Mouse (Mus musculus): ENCODE data around the gene Otulin. TPM values are rescaled to one million over a fixed set of nuclear protein-coding genes. Genes with fewer than 3 reads are reported as not detected.

Otulin gene
- total and polyA plus RNA-seq, 2 experiments from 2014 or later = 15.9 to 25.4 TPM

DNA sequence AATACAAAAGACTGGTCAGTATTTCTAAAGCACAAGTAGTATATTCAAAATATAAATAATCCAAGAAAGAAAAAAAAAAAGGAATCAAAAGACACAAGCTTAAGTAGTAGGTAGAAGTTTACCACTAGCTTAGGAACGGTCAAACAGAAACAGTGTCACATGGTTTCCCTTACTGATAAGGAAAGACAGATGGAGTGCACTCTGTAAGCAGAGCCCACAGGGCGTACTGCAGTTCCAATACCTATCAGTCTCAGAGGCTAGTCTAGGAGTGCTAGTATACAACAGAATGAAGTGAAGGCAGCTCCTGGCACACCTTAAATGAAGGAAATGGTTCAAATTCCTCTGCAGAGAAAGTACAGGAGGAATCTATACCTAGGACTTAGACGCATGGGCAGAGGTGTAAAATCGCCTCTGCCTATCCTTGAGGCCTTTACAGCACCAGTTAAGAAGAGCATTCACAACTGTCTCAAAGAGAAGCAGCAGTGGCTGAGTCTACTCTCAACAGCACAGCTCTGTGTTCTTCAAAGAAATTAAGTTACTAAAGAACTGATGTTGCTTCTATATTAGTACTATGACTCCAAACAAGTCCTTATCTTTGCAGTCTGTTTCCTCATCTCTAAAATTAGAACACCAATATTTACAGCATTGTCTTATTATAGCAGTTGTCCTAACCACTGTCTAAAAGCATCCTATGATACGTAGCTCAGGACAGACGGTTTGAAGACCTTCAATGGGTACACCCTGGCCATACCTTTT is 11.5 kb downstream of the Otulin start:
- no peak for TF ChIP-seq CTCF (IDR thresholded peaks at IDR 0.05; ENCODE audit: low read depth)
- peaks cover 14% of the 10 kb centered on the region; the same call in 1 of the 2 replicates for H3K36me3 ChIP-seq (ENCODE audit: insufficient read depth, low read length)
- H3K27me3 ChIP-seq (ENCODE audit: insufficient read depth, low read length) = no peaks in the 10 kb centered on the region
- WGBS = 88% methylated on average over 6 of the region's 6 CpGs
- no peak overlapping the region for H3K4me3 ChIP-seq (ENCODE audit: low read length)
- H3K9me3 ChIP-seq (ENCODE audit: low read length) = no peaks in the 10 kb centered on the region
- no peaks in the 10 kb centered on the region for H3K4me1 ChIP-seq (ENCODE audit: insufficient read depth, low read length)
- ATAC-seq (no peak), DNase-seq (ENCODE audit: low spot score) (no peak)
- no peak overlapping the region; the same call in 1 of the 2 replicates for H3K9ac ChIP-seq (replicated peaks; ENCODE audit: low read length)
- no peak overlapping the region for H3K4me2 ChIP-seq (ENCODE audit: low read depth, low read length)
- no peak overlapping the region for H3K27ac ChIP-seq

DNA sequence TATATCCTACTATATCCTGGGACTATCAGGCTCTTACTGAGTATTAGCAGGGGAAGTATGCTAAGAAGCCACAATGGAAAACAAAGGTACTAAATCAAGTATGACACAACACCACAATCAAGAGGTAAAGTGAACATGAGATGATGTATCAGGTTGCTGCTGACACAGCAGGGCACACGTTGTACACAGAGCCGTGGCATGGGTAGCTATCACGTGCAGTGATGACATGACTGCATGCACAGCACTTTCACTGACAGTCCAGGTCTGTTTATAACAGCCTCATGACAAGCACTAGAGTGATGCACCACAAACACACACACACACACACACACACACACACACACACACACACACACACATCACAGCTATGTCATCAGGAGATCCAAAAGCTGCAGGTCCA is 13.3 kb downstream of the Otulin start:
- Histone ChIP-seq H3K27me3 (ENCODE audit: insufficient read depth, low read length) (no peaks in the 10 kb centered on the region), H3K36me3 (ENCODE audit: insufficient read depth, low read length) (peaks cover 14% of the 10 kb centered on the region; the same call in 1 of the 2 replicates), H3K4me3 (ENCODE audit: low read length) (no peak overlapping the region), H3K27ac (no peak overlapping the region), H3K4me2 (ENCODE audit: low read depth, low read length) (no peak overlapping the region), H3K9ac (replicated peaks; ENCODE audit: low read length) (no peak overlapping the region), H3K4me1 (ENCODE audit: insufficient read depth, low read length) (no peaks in the 10 kb centered on the region), H3K9me3 (ENCODE audit: low read length) (no peaks in the 10 kb centered on the region)
- WGBS = 84% methylated on average over 3 of the region's 3 CpGs
- no peak for ATAC-seq
- no peak for DNase-seq (ENCODE audit: low spot score)
- no peak for TF ChIP-seq CTCF (IDR thresholded peaks at IDR 0.05; ENCODE audit: low read depth)

DNA sequence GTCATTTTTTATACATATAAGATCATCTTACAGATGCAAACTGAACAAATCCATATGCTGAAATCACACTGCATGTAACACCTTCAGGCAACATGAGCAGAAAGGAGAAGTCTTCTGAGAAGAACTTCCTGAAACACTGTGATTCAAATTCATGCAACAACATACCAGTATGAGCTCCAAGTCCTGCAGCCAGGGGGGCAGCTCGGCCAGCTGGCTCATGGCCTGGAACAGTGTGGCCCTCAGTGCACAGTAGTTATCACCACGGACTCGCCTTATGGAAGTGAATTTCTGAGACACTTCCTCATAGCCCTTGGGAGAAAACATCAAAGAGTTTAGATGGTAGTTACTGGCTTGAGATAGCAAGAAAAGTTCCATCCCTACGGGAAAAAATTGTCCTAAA is 14.3 kb downstream of the Otulin start:
- WGBS = 56% methylated on average over 4 of the region's 4 CpGs
- Histone ChIP-seq H3K9ac (replicated peaks; ENCODE audit: low read length) (no peak overlapping the region), H3K9me3 (ENCODE audit: low read length) (no peaks in the 10 kb centered on the region), H3K4me2 (ENCODE audit: low read depth, low read length) (no peak overlapping the region), H3K27me3 (ENCODE audit: insufficient read depth, low read length) (no peaks in the 10 kb centered on the region), H3K4me3 (ENCODE audit: low read length) (no peak overlapping the region), H3K27ac (no peak overlapping the region), H3K4me1 (ENCODE audit: insufficient read depth, low read length) (no peaks in the 10 kb centered on the region), H3K36me3 (ENCODE audit: insufficient read depth, low read length) (peaks cover 14% of the 10 kb centered on the region; the same call in 1 of the 2 replicates)
- peak; percentile 20; the same call in 1 of the 2 replicates for TF ChIP-seq CTCF (IDR thresholded peaks at IDR 0.05; ENCODE audit: low read depth)
- ATAC-seq (no peak), DNase-seq (ENCODE audit: low spot score) (peak; percentile 31)

DNA sequence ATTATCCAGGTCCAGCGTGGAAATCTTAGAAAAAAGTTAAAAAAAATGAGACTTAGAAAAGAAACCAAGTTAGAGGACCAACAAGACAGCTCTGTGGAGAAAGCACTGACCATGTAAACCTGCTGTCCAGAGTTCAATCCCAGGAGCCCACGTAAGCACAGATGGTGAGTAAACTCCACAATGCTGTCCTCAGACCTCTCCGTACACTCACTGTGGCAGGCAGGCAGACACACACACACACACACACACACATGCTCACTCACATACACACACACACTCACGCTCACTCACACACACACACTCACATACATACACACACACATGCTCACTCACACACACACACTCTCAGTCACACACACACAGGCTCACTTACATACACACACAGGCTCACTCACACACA is 17.2 kb downstream of the Otulin start:
- Histone ChIP-seq H3K36me3 (ENCODE audit: insufficient read depth, low read length) (peaks cover 11% of the 10 kb centered on the region; the same call in 1 of the 2 replicates), H3K27ac (no peak overlapping the region), H3K4me1 (ENCODE audit: insufficient read depth, low read length) (no peaks in the 10 kb centered on the region), H3K4me3 (ENCODE audit: low read length) (no peak overlapping the region), H3K27me3 (ENCODE audit: insufficient read depth, low read length) (no peaks in the 10 kb centered on the region), H3K9ac (replicated peaks; ENCODE audit: low read length) (no peak overlapping the region), H3K4me2 (ENCODE audit: low read depth, low read length) (no peak overlapping the region), H3K9me3 (ENCODE audit: low read length) (no peaks in the 10 kb centered on the region)
- DNase-seq (ENCODE audit: low spot score) (no peak), ATAC-seq (peak; percentile 25)
- no peak for TF ChIP-seq CTCF (IDR thresholded peaks at IDR 0.05; ENCODE audit: low read depth)
- 92% methylated on average over 4 of the region's 4 CpGs for WGBS

DNA sequence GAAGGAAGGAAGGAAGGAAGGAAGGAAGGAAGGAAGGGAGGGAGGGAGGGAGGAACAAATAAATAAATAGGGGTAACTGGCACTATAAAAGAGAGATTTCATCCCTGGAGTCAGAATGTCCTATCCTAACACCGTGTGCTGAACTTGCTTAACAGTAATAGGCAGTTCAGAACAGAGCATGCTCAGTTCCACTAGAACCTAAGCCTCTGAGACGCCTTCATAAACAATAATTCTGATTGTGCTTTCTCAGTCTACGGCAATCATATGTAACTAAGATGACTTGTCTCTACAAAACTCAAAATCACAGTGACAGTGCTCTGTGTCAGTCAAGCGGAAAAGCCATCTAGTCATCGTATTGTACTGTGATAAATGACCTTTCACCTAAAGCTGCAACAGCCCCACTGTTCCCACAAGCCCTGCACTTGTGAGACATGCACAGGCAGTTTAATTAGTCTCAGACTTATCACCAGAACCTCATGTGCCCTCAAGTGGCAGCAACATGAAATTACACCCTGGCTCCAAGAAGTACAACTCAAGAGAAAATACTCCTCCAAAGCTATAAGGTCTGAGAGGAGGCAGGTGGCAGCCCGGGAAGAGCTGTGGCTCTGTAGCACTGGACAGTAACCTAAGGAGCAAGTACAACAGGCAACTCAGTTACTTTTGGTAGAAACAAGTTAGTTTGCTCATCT is 17.8 kb downstream of the Otulin start:
- WGBS = 20% methylated on average over 6 of the region's 6 CpGs
- ATAC-seq = peak; percentile 93

DNA sequence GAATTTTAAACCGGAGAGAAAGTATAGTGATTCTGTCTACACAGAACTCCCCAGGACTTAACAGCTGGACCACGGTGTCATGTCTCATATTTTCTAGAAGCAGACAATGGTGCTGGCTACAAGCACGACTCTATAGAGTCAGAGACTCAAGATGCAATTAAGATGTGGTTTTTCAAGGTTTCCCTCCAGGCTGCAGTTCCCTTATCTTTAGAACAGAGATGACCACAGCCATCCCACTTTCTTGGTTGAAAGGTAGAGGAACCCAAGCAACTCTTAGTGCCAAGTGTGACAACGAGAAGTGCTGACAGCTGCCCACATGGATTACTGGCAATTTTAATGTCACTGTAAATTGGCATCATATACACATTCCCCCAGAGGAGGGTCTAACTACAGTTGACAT is 20.9 kb downstream of the Otulin start:
- WGBS = 72% methylated on average over 4 of the region's 4 CpGs
- Histone ChIP-seq H3K9ac (replicated peaks; ENCODE audit: low read length) (no peak overlapping the region), H3K27ac (no peak overlapping the region), H3K4me1 (ENCODE audit: insufficient read depth, low read length) (no peaks in the 10 kb centered on the region), H3K4me3 (ENCODE audit: low read length) (no peak overlapping the region), H3K36me3 (ENCODE audit: insufficient read depth, low read length) (peaks cover 16% of the 10 kb centered on the region; the same call in 1 of the 2 replicates), H3K9me3 (ENCODE audit: low read length) (no peaks in the 10 kb centered on the region), H3K4me2 (ENCODE audit: low read depth, low read length) (no peak overlapping the region), H3K27me3 (ENCODE audit: insufficient read depth, low read length) (no peaks in the 10 kb centered on the region)
- no peak for TF ChIP-seq CTCF (IDR thresholded peaks at IDR 0.05; ENCODE audit: low read depth)
- no peak for ATAC-seq
- no peak for DNase-seq (ENCODE audit: low spot score)

More for the DNA sequence above, 17.8 kb downstream of the Otulin start:
- no peak overlapping the region for H3K4me3 ChIP-seq (ENCODE audit: low read length)
- no peak overlapping the region for H3K27ac ChIP-seq
- TF ChIP-seq CTCF (IDR thresholded peaks at IDR 0.05; ENCODE audit: low read depth) = peak; percentile 93
- peak; percentile 91 for DNase-seq (ENCODE audit: low spot score)
- no peaks in the 10 kb centered on the region for H3K9me3 ChIP-seq (ENCODE audit: low read length)
- H3K27me3 ChIP-seq (ENCODE audit: insufficient read depth, low read length) = no peaks in the 10 kb centered on the region
- no peaks in the 10 kb centered on the region for H3K4me1 ChIP-seq (ENCODE audit: insufficient read depth, low read length)
- no peak overlapping the region for H3K4me2 ChIP-seq (ENCODE audit: low read depth, low read length)
- H3K36me3 ChIP-seq (ENCODE audit: insufficient read depth, low read length) = peaks cover 13% of the 10 kb centered on the region; the same call in 1 of the 2 replicates
- no peak overlapping the region for H3K9ac ChIP-seq (replicated peaks; ENCODE audit: low read length)
